Mouse (Mus musculus): ENCODE data around the gene Ralgapa2. TPM values are rescaled to one million over a fixed set of nuclear protein-coding genes. Genes with fewer than 3 reads are reported as not detected.

Gene Ralgapa2
- polyA plus RNA-seq, 1 experiment from 2014 or later: 9.6 TPM

DNA sequence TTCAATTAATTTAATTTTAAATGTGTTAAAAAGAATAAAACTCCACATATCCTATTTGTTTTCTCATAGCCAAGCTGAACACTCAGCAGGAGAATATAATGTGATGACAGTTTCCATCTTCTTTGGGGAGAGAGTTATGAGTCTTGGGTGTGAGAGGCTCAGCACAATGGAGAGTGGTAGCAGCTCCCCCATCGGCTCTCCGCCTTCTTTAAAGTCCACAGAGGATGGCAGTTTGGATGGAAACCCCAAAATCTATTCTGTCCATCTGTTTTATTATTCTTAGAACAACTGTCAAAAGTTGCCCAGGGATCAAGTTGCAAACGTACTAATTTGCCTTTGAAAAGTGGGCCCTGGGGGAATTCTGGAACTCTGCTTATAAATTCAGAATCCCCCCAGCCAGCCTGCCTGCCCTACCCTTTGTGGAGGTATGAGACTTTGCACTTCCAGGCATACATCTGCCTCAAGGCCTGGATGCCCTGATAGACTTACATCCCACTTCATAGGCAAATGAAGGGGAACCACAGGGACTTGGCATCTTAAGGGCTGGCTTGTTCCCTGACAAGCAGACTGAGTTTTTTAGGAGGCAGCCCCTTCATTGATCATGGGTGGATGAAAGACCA, 212.2 kb downstream of the Ralgapa2 start:
- Histone ChIP-seq H3K9ac (ENCODE audit: low read length) (no peak overlapping the region), H3K27me3 (ENCODE audit: control insufficient read depth, insufficient read depth, low read length) (no peaks in the 10 kb centered on the region), H3K4me1 (ENCODE audit: control insufficient read depth, insufficient read depth, low read length) (peaks cover 4% of the 10 kb centered on the region; the same call in 1 of the 2 replicates), H3K4me3 (replicated peaks; ENCODE audit: low read length) (no peak overlapping the region), H3K9me3 (replicated peaks; ENCODE audit: control insufficient read depth, low read length) (no peaks in the 10 kb centered on the region), H3K36me3 (ENCODE audit: control insufficient read depth, insufficient read depth, low read length) (no peaks in the 10 kb centered on the region), H3K27ac (ENCODE audit: low read length) (no peak overlapping the region), H3K4me2 (ENCODE audit: low read depth, low read length) (no peak overlapping the region)
- no peak for ATAC-seq (ENCODE audit: insufficient read depth, low FRiP score)
- 78% methylated on average over 3 of the region's 3 CpGs for WGBS

DNA sequence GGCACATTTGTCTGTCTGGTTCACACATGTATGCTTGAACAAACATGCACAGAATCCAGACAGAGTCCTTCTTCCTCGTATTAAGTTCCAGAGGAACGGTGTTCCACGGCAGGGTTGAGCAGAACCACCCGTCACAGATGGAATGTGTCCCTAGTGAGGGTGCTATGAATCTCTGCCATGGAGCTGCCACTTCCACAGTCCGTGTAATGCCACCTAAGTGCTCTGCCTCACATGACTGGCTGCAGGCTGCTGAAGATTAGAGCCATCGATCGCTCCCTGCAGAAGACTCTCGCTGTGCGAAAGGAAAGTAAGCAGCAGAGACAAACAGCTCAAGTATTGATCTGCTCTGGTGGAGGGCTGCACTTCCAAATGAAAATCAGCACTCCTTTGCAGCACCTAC, 218.6 kb downstream of the Ralgapa2 start:
- H3K9me3 ChIP-seq (replicated peaks; ENCODE audit: control insufficient read depth, low read length): no peaks in the 10 kb centered on the region
- H3K4me3 ChIP-seq (replicated peaks; ENCODE audit: low read length): no peak overlapping the region
- H3K27ac ChIP-seq (ENCODE audit: low read length): no peak overlapping the region
- H3K36me3 ChIP-seq (ENCODE audit: control insufficient read depth, insufficient read depth, low read length): no peaks in the 10 kb centered on the region
- H3K27me3 ChIP-seq (ENCODE audit: control insufficient read depth, insufficient read depth, low read length): no peaks in the 10 kb centered on the region
- no peak for ATAC-seq (ENCODE audit: insufficient read depth, low FRiP score)
- WGBS: 59% methylated on average over 9 of the region's 9 CpGs
- no peak overlapping the region for H3K4me2 ChIP-seq (ENCODE audit: low read depth, low read length)
- H3K9ac ChIP-seq (ENCODE audit: low read length): no peak overlapping the region
- peaks cover 4% of the 10 kb centered on the region; the same call in 1 of the 2 replicates for H3K4me1 ChIP-seq (ENCODE audit: control insufficient read depth, insufficient read depth, low read length)

GRCm38 (mm10) chr2:146290871-146291637, 221.1 kb downstream of the Ralgapa2 start:
- H3K4me1 ChIP-seq (ENCODE audit: control insufficient read depth, insufficient read depth, low read length): peaks cover under 1% of the 10 kb centered on the region; the same call in 1 of the 2 replicates
- no peaks in the 10 kb centered on the region for H3K36me3 ChIP-seq (ENCODE audit: control insufficient read depth, insufficient read depth, low read length)
- H3K4me2 ChIP-seq (ENCODE audit: low read depth, low read length): no peak overlapping the region
- no peaks in the 10 kb centered on the region for H3K27me3 ChIP-seq (ENCODE audit: control insufficient read depth, insufficient read depth, low read length)
- ATAC-seq (ENCODE audit: insufficient read depth, low FRiP score): no peak
- WGBS: 41% methylated on average over 14 of the region's 14 CpGs
- H3K4me3 ChIP-seq (replicated peaks; ENCODE audit: low read length): no peak overlapping the region
- no peaks in the 10 kb centered on the region for H3K9me3 ChIP-seq (replicated peaks; ENCODE audit: control insufficient read depth, low read length)
- no peak overlapping the region for H3K27ac ChIP-seq (ENCODE audit: low read length)
- no peak overlapping the region for H3K9ac ChIP-seq (ENCODE audit: low read length)

DNA sequence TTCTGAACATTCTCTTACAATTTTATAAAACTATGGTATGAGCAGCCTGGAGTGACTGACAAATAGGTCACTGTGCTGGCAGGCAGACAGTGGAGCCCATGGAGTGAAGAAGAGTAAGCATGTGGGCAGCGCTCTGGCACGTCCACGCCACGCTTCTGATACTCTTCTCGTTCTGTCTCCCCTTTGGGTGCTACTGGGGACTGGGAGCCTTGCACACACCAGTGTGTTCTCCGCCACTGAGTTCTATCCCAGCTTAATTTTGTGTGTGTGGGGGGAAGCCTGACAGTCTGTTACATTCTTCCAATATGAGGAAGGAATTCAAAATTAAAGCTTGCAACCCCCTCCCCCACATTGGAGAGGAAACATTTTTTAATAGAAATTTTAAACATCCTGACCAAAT, 221.8 kb downstream of the Ralgapa2 start:
- no peak for ATAC-seq (ENCODE audit: insufficient read depth, low FRiP score)
- WGBS: 88% methylated on average over 6 of the region's 6 CpGs
- no peak overlapping the region for H3K4me2 ChIP-seq (ENCODE audit: low read depth, low read length)
- H3K36me3 ChIP-seq (ENCODE audit: control insufficient read depth, insufficient read depth, low read length): no peaks in the 10 kb centered on the region
- no peaks in the 10 kb centered on the region for H3K27me3 ChIP-seq (ENCODE audit: control insufficient read depth, insufficient read depth, low read length)
- no peak overlapping the region for H3K4me3 ChIP-seq (replicated peaks; ENCODE audit: low read length)
- no peaks in the 10 kb centered on the region for H3K4me1 ChIP-seq (ENCODE audit: control insufficient read depth, insufficient read depth, low read length)
- no peak overlapping the region for H3K9ac ChIP-seq (ENCODE audit: low read length)
- H3K27ac ChIP-seq (ENCODE audit: low read length): no peak overlapping the region
- no peaks in the 10 kb centered on the region for H3K9me3 ChIP-seq (replicated peaks; ENCODE audit: control insufficient read depth, low read length)

DNA sequence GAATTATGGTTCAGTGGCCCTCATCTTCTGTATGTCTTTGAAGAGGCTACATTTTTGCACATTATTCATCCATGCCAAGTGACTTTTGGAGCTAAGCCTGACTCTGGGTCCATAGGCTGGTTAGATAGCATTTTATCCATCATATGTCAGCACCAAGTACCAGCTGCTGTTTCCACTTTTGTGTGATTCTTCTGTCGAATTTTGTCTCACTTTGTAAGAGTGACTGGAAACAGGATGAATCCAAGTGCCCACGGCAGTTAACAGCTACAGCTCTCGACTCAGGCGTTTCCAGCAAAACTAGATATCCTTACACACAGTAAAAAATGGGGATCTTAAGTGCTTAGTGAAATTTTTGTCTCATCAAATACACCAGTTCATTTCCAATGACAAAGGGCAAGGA, 222.8 kb downstream of the Ralgapa2 start:
- H3K9ac ChIP-seq (ENCODE audit: low read length): no peak overlapping the region
- no peak overlapping the region for H3K27ac ChIP-seq (ENCODE audit: low read length)
- H3K4me3 ChIP-seq (replicated peaks; ENCODE audit: low read length): no peak overlapping the region
- no peak overlapping the region for H3K4me2 ChIP-seq (ENCODE audit: low read depth, low read length)
- no peaks in the 10 kb centered on the region for H3K36me3 ChIP-seq (ENCODE audit: control insufficient read depth, insufficient read depth, low read length)
- no peaks in the 10 kb centered on the region for H3K4me1 ChIP-seq (ENCODE audit: control insufficient read depth, insufficient read depth, low read length)
- WGBS: 78% methylated on average over 4 of the region's 4 CpGs
- no peaks in the 10 kb centered on the region for H3K27me3 ChIP-seq (ENCODE audit: control insufficient read depth, insufficient read depth, low read length)
- ATAC-seq (ENCODE audit: insufficient read depth, low FRiP score): no peak
- no peaks in the 10 kb centered on the region for H3K9me3 ChIP-seq (replicated peaks; ENCODE audit: control insufficient read depth, low read length)

- Histone ChIP-seq H3K9me3 (replicated peaks; ENCODE audit: control insufficient read depth, low read length) (no peaks in the 10 kb centered on the region), H3K27ac (ENCODE audit: low read length) (no peak overlapping the region), H3K9ac (ENCODE audit: low read length) (no peak overlapping the region), H3K4me2 (ENCODE audit: low read depth, low read length) (no peak overlapping the region), H3K36me3 (ENCODE audit: control insufficient read depth, insufficient read depth, low read length) (no peaks in the 10 kb centered on the region), H3K27me3 (ENCODE audit: control insufficient read depth, insufficient read depth, low read length) (no peaks in the 10 kb centered on the region), H3K4me1 (ENCODE audit: control insufficient read depth, insufficient read depth, low read length) (no peaks in the 10 kb centered on the region), H3K4me3 (replicated peaks; ENCODE audit: low read length) (no peak overlapping the region)
- no peak for ATAC-seq (ENCODE audit: insufficient read depth, low FRiP score)
- 59% methylated on average over 1 of the region's 1 CpGs for WGBS
Measured at GRCm38 (mm10) chr2:146288326-146288725, 223.8 kb downstream of the Ralgapa2 start.

DNA sequence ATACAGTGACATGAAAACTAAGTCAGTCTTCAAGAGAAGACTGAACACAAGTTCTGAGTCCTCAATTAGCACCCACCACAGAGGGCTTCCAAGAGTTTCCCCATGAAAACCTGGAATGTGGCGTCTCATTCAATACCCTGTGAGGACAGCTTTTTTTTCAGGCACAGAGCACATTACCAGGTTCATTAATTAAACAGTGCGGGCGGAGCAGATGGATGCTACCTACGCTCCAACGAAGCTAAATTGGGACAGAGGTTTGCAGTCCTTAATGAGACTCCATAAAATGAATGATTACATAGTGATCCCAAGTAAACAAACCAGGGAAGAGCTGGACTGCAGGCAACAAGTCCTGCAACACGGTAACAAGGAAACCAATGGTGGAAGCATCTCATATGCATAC, 224.6 kb downstream of the Ralgapa2 start:
- no peaks in the 10 kb centered on the region for H3K4me1 ChIP-seq (ENCODE audit: control insufficient read depth, insufficient read depth, low read length)
- WGBS: 71% methylated on average over 6 of the region's 6 CpGs
- no peak overlapping the region for H3K27ac ChIP-seq (ENCODE audit: low read length)
- H3K36me3 ChIP-seq (ENCODE audit: control insufficient read depth, insufficient read depth, low read length): no peaks in the 10 kb centered on the region
- no peaks in the 10 kb centered on the region for H3K9me3 ChIP-seq (replicated peaks; ENCODE audit: control insufficient read depth, low read length)
- no peak overlapping the region for H3K4me3 ChIP-seq (replicated peaks; ENCODE audit: low read length)
- no peak for ATAC-seq (ENCODE audit: insufficient read depth, low FRiP score)
- no peak overlapping the region for H3K9ac ChIP-seq (ENCODE audit: low read length)
- no peak overlapping the region for H3K4me2 ChIP-seq (ENCODE audit: low read depth, low read length)
- no peaks in the 10 kb centered on the region for H3K27me3 ChIP-seq (ENCODE audit: control insufficient read depth, insufficient read depth, low read length)

GRCm38 (mm10) chr2:146281346-146281745, 230.8 kb downstream of the Ralgapa2 start:
- H3K27me3 ChIP-seq (ENCODE audit: control insufficient read depth, insufficient read depth, low read length): no peaks in the 10 kb centered on the region
- no peaks in the 10 kb centered on the region for H3K36me3 ChIP-seq (ENCODE audit: control insufficient read depth, insufficient read depth, low read length)
- no peak overlapping the region for H3K27ac ChIP-seq (ENCODE audit: low read length)
- no peaks in the 10 kb centered on the region for H3K9me3 ChIP-seq (replicated peaks; ENCODE audit: control insufficient read depth, low read length)
- H3K4me3 ChIP-seq (replicated peaks; ENCODE audit: low read length): no peak overlapping the region
- no peak overlapping the region for H3K9ac ChIP-seq (ENCODE audit: low read length)
- H3K4me1 ChIP-seq (ENCODE audit: control insufficient read depth, insufficient read depth, low read length): 0 out of 2 replicates have a peak, but pooled peaks cover 5% of the 10 kb centered on the region
- no peak overlapping the region for H3K4me2 ChIP-seq (ENCODE audit: low read depth, low read length)
- 74% methylated on average over 6 of the region's 6 CpGs for WGBS
- ATAC-seq (ENCODE audit: insufficient read depth, low FRiP score): no peak

DNA sequence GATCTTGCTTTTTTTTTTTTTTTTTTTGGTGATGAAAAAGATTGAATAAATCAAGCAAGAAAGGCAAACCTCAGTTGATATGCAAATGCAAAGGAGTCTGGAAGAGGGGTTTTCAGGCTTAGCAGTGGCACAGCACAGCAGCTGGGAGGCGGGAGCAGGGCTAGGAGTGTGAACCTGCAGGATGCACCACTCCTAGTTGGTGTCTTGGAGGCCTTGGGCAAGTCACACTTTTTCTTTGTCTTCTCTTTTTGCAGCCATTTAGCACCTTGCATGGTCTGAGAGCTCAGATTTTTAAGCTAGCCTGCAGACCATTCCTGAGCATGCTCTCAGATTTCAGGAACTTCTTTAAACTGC, 231.2 kb downstream of the Ralgapa2 start:
- H3K36me3 ChIP-seq (ENCODE audit: control insufficient read depth, insufficient read depth, low read length): no peaks in the 10 kb centered on the region
- H3K9ac ChIP-seq (ENCODE audit: low read length): no peak overlapping the region
- H3K27me3 ChIP-seq (ENCODE audit: control insufficient read depth, insufficient read depth, low read length): no peaks in the 10 kb centered on the region
- no peaks in the 10 kb centered on the region for H3K9me3 ChIP-seq (replicated peaks; ENCODE audit: control insufficient read depth, low read length)
- ATAC-seq (ENCODE audit: insufficient read depth, low FRiP score): no peak
- no peak overlapping the region for H3K4me2 ChIP-seq (ENCODE audit: low read depth, low read length)
- WGBS: 91% methylated on average over 1 of the region's 1 CpGs
- H3K27ac ChIP-seq (ENCODE audit: low read length): no peak overlapping the region
- H3K4me1 ChIP-seq (ENCODE audit: control insufficient read depth, insufficient read depth, low read length): 0 out of 2 replicates have a peak, but pooled peaks cover 5% of the 10 kb centered on the region
- no peak overlapping the region for H3K4me3 ChIP-seq (replicated peaks; ENCODE audit: low read length)
